Mouse (Mus musculus) midbrain, embryonic 10.5 days (tissue): Measurements from ENCODE around the gene Sub1. TPM values are rescaled to one million over a fixed set of nuclear protein-coding genes. Genes with fewer than 3 reads are reported as not detected.
A peak's percentile ranks its signal among the peaks of the same experiment; 100 is the strongest.

ENCODE experiments used
- DNase-seq: peaks from one replicate; pipeline ENCODE4 v3.0.0-alpha.2; 2017; ENCODE audit warnings: low spot score
- H3K27ac ChIP-seq: fragments of 300-500 bp; sonication (generic); replicated peaks from 2 replicates; pipeline ENCODE4 v1.5.1; 2016; ENCODE audit warnings: mild to moderate bottlenecking
- H3K27me3 ChIP-seq: fragments of 300-500 bp; sonication (generic); 2 replicates; pipeline ENCODE4 v1.6.1; 2016; ENCODE audit warnings: low read depth, mild to moderate bottlenecking; ENCODE audit not compliant: poor library complexity, severe bottlenecking
- H3K36me3 ChIP-seq: fragments of 300-500 bp; sonication (generic); 2 replicates; pipeline ENCODE4 v1.6.1; 2016; ENCODE audit warnings: mild to moderate bottlenecking, moderate library complexity
- H3K4me1 ChIP-seq: fragments of 300-500 bp; sonication (generic); 2 replicates; pipeline ENCODE4 v1.6.1; 2016
- H3K4me3 ChIP-seq: fragments of 300-500 bp; sonication (generic); 2 replicates; pipeline ENCODE4 v1.5.1; 2016; ENCODE audit warnings: mild to moderate bottlenecking, moderate library complexity
- H3K9me3 ChIP-seq: fragments of 300-500 bp; sonication (generic); replicated peaks from 2 replicates; pipeline ENCODE4 v1.6.1; 2016; ENCODE audit warnings: mild to moderate bottlenecking
- WGBS: fragments of 180-500 bp; shearing (Covaris S2); methylation state at CpG from one replicate; pipeline ENCODE4 v1.1.7; 2016; 5-methylcytosine and 5-hydroxymethylcytosine counted together
- polyA plus RNA-seq: library from polyadenylated mRNA; unstranded; fragments of >200 nt; fragmentation: Nextera tagmentation; extraction: Ambion mirVana; gene quantifications from 2 replicates; pipeline ENCODE4 v1.2.1, GENCODE M21; 2016

The Sub1 gene
- polyA plus RNA-seq, 1 experiment from 2014 or later, result 804 TPM

DNA sequence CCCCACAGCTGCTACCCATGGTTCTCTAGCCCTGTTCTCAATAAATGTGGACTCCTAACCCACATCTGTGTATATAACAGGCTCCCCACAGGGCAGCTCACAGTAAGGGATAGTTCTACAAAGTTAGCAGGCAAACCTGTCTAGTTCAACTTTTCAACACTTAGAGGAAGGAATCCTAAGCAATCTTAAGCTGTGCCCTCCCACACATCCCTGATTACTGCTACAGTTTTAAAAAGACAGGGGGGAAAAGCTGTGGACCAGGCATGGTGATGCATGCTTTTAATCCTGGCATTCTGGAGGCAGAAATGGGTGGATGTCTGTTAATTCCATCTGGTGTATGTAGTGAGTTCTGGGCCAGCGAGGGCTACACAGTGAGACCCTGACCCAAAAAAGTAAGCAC is 19.7 kb downstream of the Sub1 start:
- 94% methylated on average over 1 of the region's 1 CpGs for WGBS
- H3K27ac ChIP-seq, result no peak overlapping the region

DNA sequence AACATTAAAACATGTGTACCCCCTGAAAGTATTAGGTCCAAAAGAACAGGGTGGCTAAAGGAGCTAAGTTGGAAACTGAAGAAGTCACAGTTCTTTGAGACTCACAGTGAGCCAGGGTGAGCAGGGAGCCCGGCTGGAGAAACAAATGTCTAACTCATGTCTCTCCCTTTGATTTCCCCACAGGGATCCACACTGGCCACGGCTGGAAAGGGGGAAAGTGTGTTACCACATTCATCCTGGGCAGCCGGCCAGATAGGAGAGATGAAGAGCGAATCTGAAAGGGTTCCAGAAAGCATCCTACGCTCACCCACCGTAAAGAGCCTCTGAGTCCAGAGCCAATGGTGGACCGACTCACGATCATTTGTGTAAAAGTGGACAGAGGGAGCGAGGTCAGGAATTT is 20.9 kb downstream of the Sub1 start:
- H3K4me1 ChIP-seq, result no peaks in the 10 kb centered on the region
- H3K4me3 ChIP-seq, result no peak overlapping the region
- no peak for DNase-seq
- no peaks in the 10 kb centered on the region for H3K9me3 ChIP-seq
- WGBS, result 91% methylated on average over 9 of the region's 9 CpGs
- H3K27ac ChIP-seq, result no peak overlapping the region
- H3K27me3 ChIP-seq, result no peaks in the 10 kb centered on the region
- peaks cover 39% of the 10 kb centered on the region for H3K36me3 ChIP-seq

More for the DNA sequence above, 19.7 kb downstream of the Sub1 start:
- Histone ChIP-seq H3K4me3 (no peak overlapping the region), H3K27me3 (no peaks in the 10 kb centered on the region), H3K4me1 (no peaks in the 10 kb centered on the region), H3K9me3 (no peaks in the 10 kb centered on the region), H3K36me3 (peaks cover 51% of the 10 kb centered on the region)
- DNase-seq, result no peak

DNA sequence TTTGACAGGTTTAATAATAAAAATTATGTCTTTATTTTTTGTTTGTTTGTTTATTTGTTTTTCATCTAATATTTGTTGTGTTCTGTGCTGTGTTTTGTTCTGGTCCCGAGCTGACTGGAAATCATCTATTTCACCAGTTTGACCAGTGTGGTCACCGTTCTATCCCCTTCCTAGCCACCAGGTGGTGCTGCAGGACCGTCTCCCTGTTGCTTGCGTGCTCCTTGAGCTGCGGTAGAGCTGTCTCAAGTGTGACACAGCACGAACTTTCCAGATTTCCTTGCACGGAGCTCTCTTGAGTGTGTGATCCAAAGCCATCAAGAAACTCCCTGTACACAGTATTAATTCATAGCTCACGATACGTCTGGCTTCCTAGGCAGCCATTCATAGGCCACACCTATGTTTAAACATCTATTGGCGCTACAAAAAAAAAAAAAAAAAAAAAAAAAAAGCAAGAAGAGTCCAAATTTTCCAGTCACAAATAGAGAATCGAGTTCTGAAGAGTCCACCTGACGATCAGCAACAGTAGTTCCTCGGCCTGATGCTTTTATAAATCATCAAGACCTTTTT is 24.8 kb downstream of the Sub1 start:
- H3K9me3 ChIP-seq, result no peaks in the 10 kb centered on the region
- H3K27ac ChIP-seq, result no peak overlapping the region
- H3K4me3 ChIP-seq, result no peak overlapping the region
- peaks cover 9% of the 10 kb centered on the region; the same call in 1 of the 2 replicates for H3K36me3 ChIP-seq
- 36% methylated on average over 13 of the region's 13 CpGs for WGBS
- H3K4me1 ChIP-seq, result no peaks in the 10 kb centered on the region
- H3K27me3 ChIP-seq, result no peaks in the 10 kb centered on the region
- peak; percentile 76 for DNase-seq

DNA sequence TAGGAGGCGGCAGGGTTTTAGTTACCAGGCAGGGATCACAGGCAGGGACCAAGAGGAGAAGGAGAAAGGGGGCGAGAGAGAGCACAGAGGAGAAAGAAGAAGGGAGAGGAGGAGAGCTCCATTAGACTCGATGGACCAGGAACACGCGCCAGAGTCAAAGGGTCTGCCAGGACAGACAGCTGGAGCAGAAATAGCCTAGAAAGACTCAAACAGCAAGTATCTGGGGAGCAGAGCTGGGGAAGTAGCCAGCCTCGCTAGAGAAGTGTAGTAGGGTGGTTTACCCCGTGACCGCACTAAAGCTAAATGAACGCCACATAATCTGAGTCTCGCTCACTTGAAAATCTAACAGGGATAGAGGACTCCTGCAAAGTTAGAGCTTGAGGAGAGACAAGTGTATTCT is 26.2 kb downstream of the Sub1 start:
- H3K4me3 ChIP-seq, result no peak overlapping the region
- no peak overlapping the region for H3K27ac ChIP-seq
- 81% methylated on average over 10 of the region's 10 CpGs for WGBS
- DNase-seq, result no peak
- no peaks in the 10 kb centered on the region for H3K9me3 ChIP-seq
- no peaks in the 10 kb centered on the region for H3K4me1 ChIP-seq
- H3K36me3 ChIP-seq, result 0 out of 2 replicates have a peak, but pooled peaks cover 5% of the 10 kb centered on the region
- H3K27me3 ChIP-seq, result no peaks in the 10 kb centered on the region

DNA sequence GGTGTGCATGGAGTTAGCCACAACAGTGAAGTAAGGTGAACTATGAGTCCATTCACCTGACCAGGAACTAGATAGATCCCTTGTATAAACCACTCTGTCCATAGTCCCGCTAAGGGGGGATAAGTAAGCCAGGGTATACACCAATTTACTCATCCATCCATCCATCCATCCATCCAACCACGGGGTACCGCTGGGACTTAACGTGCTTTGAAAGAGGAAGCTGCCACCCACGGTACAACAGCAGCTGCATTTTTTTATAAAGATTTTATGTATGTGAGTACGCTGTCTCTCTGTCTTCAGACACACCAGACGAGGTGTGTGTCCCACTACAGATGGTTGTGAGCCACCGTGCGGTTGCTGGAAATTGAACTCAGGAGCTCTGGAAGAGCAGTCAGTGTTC is 27.9 kb downstream of the Sub1 start:
- 91% methylated on average over 9 of the region's 9 CpGs for WGBS
- Histone ChIP-seq H3K4me3 (no peak overlapping the region), H3K4me1 (no peaks in the 10 kb centered on the region), H3K27me3 (no peaks in the 10 kb centered on the region), H3K27ac (no peak overlapping the region), H3K9me3 (no peaks in the 10 kb centered on the region), H3K36me3 (no peaks in the 10 kb centered on the region)
- no peak for DNase-seq

DNA sequence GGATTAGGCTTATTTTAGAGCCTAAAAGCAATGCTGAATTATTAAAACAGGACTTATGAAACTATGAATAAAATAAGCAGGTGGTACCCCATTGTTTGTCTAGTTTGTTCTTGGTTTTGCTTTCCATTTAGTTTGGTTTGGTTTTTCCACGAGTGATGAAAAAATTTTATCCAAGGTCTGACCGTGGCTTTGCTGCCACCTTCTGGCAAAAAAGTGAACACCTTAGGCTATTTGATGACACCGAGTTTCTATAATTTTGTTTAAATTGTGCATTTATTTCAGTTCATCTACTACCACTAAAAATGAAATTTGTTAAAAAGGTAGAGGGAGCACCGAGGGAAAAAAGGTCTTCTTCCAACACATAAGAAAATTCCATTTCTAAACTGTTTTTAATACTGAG is 30.4 kb downstream of the Sub1 start:
- WGBS, result 20% methylated on average over 4 of the region's 4 CpGs
- H3K36me3 ChIP-seq, result no peaks in the 10 kb centered on the region
- H3K9me3 ChIP-seq, result no peaks in the 10 kb centered on the region
- H3K27me3 ChIP-seq, result no peaks in the 10 kb centered on the region
- no peak overlapping the region for H3K4me3 ChIP-seq
- no peaks in the 10 kb centered on the region for H3K4me1 ChIP-seq
- peak; percentile 23 for DNase-seq
- no peak overlapping the region for H3K27ac ChIP-seq

DNA sequence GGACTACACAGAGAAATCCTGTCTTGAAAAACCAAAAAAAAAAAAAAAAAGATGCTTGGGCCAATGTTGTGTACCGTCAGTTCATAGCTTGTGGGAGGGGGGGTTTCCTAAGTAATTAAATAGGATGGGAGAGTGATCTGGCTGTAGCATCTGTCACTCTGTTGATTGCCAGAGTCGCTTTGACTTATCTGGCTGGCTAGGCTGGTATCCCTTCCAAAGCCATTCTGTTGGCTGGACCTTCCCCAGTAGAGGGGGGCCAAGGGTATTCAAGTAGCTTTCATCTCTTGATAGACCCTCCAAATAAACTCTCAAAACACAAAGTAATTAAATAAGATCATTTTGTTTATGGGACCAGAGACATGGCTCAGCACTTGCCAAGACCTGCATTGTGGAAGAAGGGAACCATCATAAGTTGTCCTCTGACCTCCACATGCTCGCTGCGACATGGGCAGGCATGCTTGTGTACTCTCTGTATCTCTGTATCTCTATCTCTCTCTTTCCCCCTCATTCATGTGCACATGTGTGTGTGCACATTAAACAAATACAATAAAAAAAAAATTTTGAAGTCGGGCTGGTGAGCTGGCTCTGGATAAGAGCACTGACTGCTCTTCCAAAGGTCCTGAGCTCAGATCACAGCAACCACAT is 31.5 kb downstream of the Sub1 start:
- Histone ChIP-seq H3K27me3 (no peaks in the 10 kb centered on the region), H3K36me3 (no peaks in the 10 kb centered on the region), H3K4me1 (no peaks in the 10 kb centered on the region), H3K4me3 (no peak overlapping the region), H3K27ac (no peak overlapping the region), H3K9me3 (no peaks in the 10 kb centered on the region)
- 89% methylated on average over 5 of the region's 5 CpGs for WGBS
- DNase-seq, result no peak

DNA sequence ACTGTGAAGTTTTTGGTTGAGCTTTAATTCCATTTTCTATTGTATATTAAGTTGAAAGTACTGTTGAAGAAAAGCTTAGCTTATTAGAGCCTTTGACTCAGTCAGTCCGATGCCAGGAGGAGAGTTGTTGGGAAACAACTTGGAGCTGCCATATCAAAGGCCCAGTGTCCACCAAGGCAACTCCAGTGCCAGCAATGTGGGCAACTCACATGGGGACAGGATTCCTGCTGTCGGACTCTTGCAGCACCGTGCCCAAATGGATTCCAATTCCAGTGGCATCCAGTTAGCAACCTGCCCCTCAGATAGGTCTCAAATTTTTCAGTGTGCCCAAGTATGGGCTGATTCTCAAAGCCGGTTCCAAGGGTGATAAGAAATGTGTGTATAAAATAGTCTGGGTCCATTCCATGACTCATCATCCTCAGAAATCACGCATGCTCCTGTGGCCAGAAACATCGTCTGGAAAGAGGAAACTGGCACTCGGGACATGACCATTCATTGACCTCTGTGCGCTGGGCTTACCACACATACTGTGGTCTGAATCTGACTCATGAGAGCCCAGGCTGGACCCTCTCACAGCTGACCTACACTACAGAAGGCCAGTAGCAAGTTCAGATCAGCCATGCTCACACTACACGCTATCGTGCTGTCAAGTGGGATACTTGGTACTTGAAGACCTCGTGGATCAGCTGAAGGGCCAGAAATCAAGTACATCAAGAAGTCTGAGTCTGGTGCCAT is 32.8 kb downstream of the Sub1 start:
- no peak for DNase-seq
- Histone ChIP-seq H3K9me3 (no peaks in the 10 kb centered on the region), H3K36me3 (no peaks in the 10 kb centered on the region), H3K4me1 (no peaks in the 10 kb centered on the region), H3K27ac (no peak overlapping the region), H3K4me3 (no peak overlapping the region), H3K27me3 (no peaks in the 10 kb centered on the region)
- WGBS, result 92% methylated on average over 11 of the region's 11 CpGs

DNA sequence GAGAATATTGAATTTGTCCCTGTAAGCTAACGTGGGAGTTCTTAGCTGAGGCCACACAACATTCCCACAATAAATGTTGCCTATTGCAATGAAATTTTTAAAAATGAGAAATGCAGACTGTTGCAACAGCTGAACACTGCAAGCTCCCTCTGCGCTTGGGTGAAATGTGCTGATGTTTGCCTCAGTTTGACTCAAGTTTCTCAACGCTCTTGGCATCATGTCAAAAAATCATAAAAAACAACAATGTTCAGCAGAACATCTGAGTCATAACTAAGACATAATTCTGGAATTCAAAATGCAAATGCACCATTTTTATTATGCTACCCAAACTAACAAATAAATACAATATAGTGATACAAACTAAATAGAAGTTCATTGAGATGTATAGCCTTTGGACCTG is 37.1 kb downstream of the Sub1 start:
- Histone ChIP-seq H3K4me3 (no peak overlapping the region), H3K36me3 (no peaks in the 10 kb centered on the region), H3K4me1 (no peaks in the 10 kb centered on the region), H3K27ac (no peak overlapping the region), H3K27me3 (no peaks in the 10 kb centered on the region), H3K9me3 (no peaks in the 10 kb centered on the region)
- 89% methylated on average over 3 of the region's 3 CpGs for WGBS
- no peak for DNase-seq

DNA sequence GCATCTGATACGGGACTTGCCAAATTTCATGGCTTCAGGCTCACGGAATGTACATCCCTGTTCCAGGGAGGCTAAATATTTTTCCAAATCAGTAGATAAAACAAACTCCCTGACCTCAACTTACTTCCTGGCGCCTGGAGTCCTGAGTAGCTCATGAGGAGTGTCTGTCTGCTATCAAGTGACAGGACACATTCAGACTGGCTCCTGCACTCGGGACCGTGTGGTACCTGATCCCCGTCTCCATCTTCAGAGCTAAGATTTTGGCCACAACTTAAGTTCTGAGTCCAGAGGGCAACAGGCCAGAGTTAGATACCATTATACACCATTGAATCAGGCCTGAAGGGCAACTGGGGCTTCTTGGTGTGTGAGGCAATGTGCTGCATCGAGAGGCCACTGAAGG is 40.7 kb downstream of the Sub1 start:
- WGBS, result 85% methylated on average over 7 of the region's 7 CpGs
- Histone ChIP-seq H3K9me3 (no peaks in the 10 kb centered on the region), H3K4me3 (no peak overlapping the region), H3K27ac (no peak overlapping the region), H3K27me3 (no peaks in the 10 kb centered on the region), H3K36me3 (no peaks in the 10 kb centered on the region), H3K4me1 (no peaks in the 10 kb centered on the region)
- no peak for DNase-seq

DNA sequence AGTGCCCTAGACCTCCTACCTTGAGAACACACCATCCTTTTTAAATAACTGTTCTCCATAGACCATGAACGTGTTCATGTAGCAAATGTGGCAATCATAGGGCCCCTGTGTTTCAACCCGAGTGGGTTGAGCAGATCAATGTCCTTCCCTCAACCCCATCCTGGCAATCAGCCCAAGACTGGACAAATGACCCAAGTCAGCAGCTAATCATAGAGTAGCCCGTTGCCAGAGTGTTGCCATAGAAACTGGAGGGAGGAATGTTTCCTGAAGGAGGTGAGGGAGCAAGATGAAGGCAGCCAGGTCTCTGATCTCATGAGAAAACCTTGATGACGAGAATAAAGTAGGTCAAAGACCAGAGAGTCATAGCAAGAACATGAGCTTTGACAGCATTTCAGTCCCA is 42.6 kb downstream of the Sub1 start:
- no peak overlapping the region for H3K27ac ChIP-seq
- no peaks in the 10 kb centered on the region for H3K4me1 ChIP-seq
- no peak for DNase-seq
- H3K36me3 ChIP-seq, result no peaks in the 10 kb centered on the region
- no peaks in the 10 kb centered on the region for H3K27me3 ChIP-seq
- no peaks in the 10 kb centered on the region for H3K9me3 ChIP-seq
- H3K4me3 ChIP-seq, result no peak overlapping the region
- 69% methylated on average over 4 of the region's 4 CpGs for WGBS

DNA sequence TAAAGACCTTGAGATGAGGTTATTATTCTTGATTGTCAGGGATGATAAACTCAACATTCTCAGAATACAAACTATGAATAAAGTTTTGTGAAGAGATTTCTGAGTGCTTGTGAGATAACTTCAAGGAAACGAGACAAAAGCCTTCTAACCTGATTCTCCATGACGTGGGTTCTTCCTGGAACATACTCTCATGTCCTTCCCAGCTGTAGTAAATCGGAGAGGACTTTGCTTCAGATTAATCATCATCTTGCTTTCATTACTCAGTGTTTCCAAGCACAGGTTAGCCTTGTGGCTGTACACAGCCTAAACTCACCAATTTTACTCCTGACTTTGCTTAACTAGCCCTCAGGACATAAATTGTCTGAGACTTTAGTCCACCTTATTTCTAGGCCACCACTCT is 44.6 kb downstream of the Sub1 start:
- H3K4me1 ChIP-seq, result no peaks in the 10 kb centered on the region
- WGBS, result 78% methylated on average over 3 of the region's 3 CpGs

DNA sequence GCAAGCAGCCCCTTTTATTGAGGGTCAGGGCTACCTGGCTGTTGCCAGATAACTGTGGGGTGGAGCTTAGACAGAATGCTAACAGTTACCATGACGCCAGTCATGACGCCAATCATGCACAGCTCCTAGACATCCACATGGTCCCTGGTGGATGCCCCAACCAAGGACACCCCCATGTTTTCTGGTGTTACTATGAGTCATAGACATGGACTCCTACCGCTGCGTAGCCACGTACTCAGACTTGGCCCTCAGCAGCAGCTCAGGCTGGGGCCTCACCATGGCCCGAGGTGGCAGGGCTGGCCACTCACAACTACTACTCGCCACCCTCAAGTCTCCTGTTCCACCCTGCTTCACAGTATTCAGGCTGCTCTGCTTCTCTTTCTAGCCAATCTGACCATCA is 45.6 kb downstream of the Sub1 start:
- no peak overlapping the region for H3K4me3 ChIP-seq
- DNase-seq, result no peak
- no peaks in the 10 kb centered on the region for H3K4me1 ChIP-seq
- no peaks in the 10 kb centered on the region for H3K9me3 ChIP-seq
- H3K27ac ChIP-seq, result no peak overlapping the region
- WGBS, result 92% methylated on average over 7 of the region's 7 CpGs
- no peaks in the 10 kb centered on the region for H3K27me3 ChIP-seq
- H3K36me3 ChIP-seq, result no peaks in the 10 kb centered on the region

More for the DNA sequence above, 44.6 kb downstream of the Sub1 start:
- no peaks in the 10 kb centered on the region for H3K27me3 ChIP-seq
- H3K27ac ChIP-seq, result no peak overlapping the region
- H3K9me3 ChIP-seq, result no peaks in the 10 kb centered on the region
- no peak for DNase-seq
- no peak overlapping the region for H3K4me3 ChIP-seq
- H3K36me3 ChIP-seq, result no peaks in the 10 kb centered on the region
